Mouse (Mus musculus): ENCODE data around the gene Oprm1. TPM values are rescaled to one million over a fixed set of nuclear protein-coding genes. Genes with fewer than 3 reads are reported as not detected.
A peak's percentile ranks its signal among the peaks of the same experiment; 100 is the strongest.

The Oprm1 gene
- polyA plus RNA-seq, 1 experiment from 2014 or later = not detected

GRCm38 (mm10) chr10:7010543-7010942, 252.2 kb downstream of the Oprm1 start:
- Histone ChIP-seq H3K9ac (replicated peaks; ENCODE audit: low read length) (no peak overlapping the region), H3K27ac (replicated peaks; ENCODE audit: low read depth, low read length) (no peak overlapping the region), H3K9me3 (replicated peaks; ENCODE audit: control insufficient read depth, low read length) (no peaks in the 10 kb centered on the region), H3K27me3 (ENCODE audit: control insufficient read depth, insufficient read depth, low read length) (no peaks in the 10 kb centered on the region), H3K36me3 (replicated peaks; ENCODE audit: control insufficient read depth, insufficient read depth, low read depth, low read length) (no peaks in the 10 kb centered on the region), H3K4me2 (ENCODE audit: low read depth, low read length) (no peak overlapping the region), H3K4me1 (ENCODE audit: control insufficient read depth, insufficient read depth, low read length) (no peaks in the 10 kb centered on the region), H3K4me3 (ENCODE audit: low read depth, low read length) (no peak overlapping the region)
- WGBS = 86% methylated on average over 8 of the region's 8 CpGs
- ATAC-seq (replicated peaks; ENCODE audit: insufficient number of reproducible peaks, low FRiP score, low TSS enrichment, low read depth) (no peak), DNase-seq (ENCODE audit: low spot score) (no peak)

- ATAC-seq (replicated peaks; ENCODE audit: insufficient number of reproducible peaks, low FRiP score, low TSS enrichment, low read depth) = no peak
- no peaks in the 10 kb centered on the region for H3K9me3 ChIP-seq (replicated peaks; ENCODE audit: control insufficient read depth, low read length)
- H3K27ac ChIP-seq (replicated peaks; ENCODE audit: low read depth, low read length) = no peak overlapping the region
- H3K27me3 ChIP-seq (ENCODE audit: control insufficient read depth, insufficient read depth, low read length) = no peaks in the 10 kb centered on the region
- no peak overlapping the region for H3K4me3 ChIP-seq (ENCODE audit: low read depth, low read length)
- no peaks in the 10 kb centered on the region for H3K36me3 ChIP-seq (replicated peaks; ENCODE audit: control insufficient read depth, insufficient read depth, low read depth, low read length)
- H3K9ac ChIP-seq (replicated peaks; ENCODE audit: low read length) = no peak overlapping the region
- DNase-seq (ENCODE audit: low spot score) = no peak
- H3K4me1 ChIP-seq (ENCODE audit: control insufficient read depth, insufficient read depth, low read length) = no peaks in the 10 kb centered on the region
- H3K4me2 ChIP-seq (ENCODE audit: low read depth, low read length) = no peak overlapping the region
- WGBS = 18% methylated on average over 1 of the region's 1 CpGs
Measured at GRCm38 (mm10) chr10:7015199-7015598, 256.9 kb downstream of the Oprm1 start.

GRCm38 (mm10) chr10:7019781-7020386, 261.6 kb downstream of the Oprm1 start:
- 72% methylated on average over 7 of the region's 7 CpGs for WGBS
- DNase-seq (ENCODE audit: low spot score) (no peak), ATAC-seq (replicated peaks; ENCODE audit: insufficient number of reproducible peaks, low FRiP score, low TSS enrichment, low read depth) (no peak)
- Histone ChIP-seq H3K27me3 (ENCODE audit: control insufficient read depth, insufficient read depth, low read length) (no peaks in the 10 kb centered on the region), H3K4me3 (ENCODE audit: low read depth, low read length) (no peak overlapping the region), H3K9ac (replicated peaks; ENCODE audit: low read length) (no peak overlapping the region), H3K36me3 (replicated peaks; ENCODE audit: control insufficient read depth, insufficient read depth, low read depth, low read length) (no peaks in the 10 kb centered on the region), H3K9me3 (replicated peaks; ENCODE audit: control insufficient read depth, low read length) (no peaks in the 10 kb centered on the region), H3K27ac (replicated peaks; ENCODE audit: low read depth, low read length) (no peak overlapping the region), H3K4me2 (ENCODE audit: low read depth, low read length) (no peak overlapping the region), H3K4me1 (ENCODE audit: control insufficient read depth, insufficient read depth, low read length) (no peaks in the 10 kb centered on the region)

GRCm38 (mm10) chr10:7020551-7020950, 262.2 kb downstream of the Oprm1 start:
- H3K4me3 ChIP-seq (ENCODE audit: low read depth, low read length) = no peak overlapping the region

DNA sequence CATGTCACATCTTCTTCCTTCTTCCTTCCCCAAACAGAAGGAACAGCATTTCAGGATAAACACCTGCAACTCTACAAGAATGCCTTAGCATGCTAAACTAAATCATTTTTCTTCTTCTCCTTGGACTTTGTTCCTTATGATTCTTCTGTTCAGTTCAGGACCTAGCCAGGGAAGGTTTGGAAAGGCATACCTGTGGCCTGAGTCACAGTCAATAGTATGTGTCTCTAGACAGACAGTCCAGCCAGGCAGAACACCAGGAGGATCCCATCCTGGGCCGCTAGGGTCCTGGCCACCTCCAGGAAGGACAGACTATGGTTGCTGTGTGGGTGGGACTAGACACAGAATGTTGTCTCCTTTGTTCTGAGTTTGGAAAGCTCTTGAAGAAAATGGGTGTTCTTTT, 266.7 kb downstream of the Oprm1 start:
- ATAC-seq (replicated peaks; ENCODE audit: insufficient number of reproducible peaks, low FRiP score, low TSS enrichment, low read depth) (no peak), DNase-seq (ENCODE audit: low spot score) (no peak)
- H3K36me3 ChIP-seq (replicated peaks; ENCODE audit: control insufficient read depth, insufficient read depth, low read depth, low read length) = no peaks in the 10 kb centered on the region
- no peak overlapping the region for H3K9ac ChIP-seq (replicated peaks; ENCODE audit: low read length)
- H3K4me1 ChIP-seq (ENCODE audit: control insufficient read depth, insufficient read depth, low read length) = no peaks in the 10 kb centered on the region
- no peak overlapping the region for H3K4me2 ChIP-seq (ENCODE audit: low read depth, low read length)
- no peaks in the 10 kb centered on the region for H3K9me3 ChIP-seq (replicated peaks; ENCODE audit: control insufficient read depth, low read length)
- H3K27me3 ChIP-seq (ENCODE audit: control insufficient read depth, insufficient read depth, low read length) = no peaks in the 10 kb centered on the region
- no peak overlapping the region for H3K4me3 ChIP-seq (ENCODE audit: low read depth, low read length)
- H3K27ac ChIP-seq (replicated peaks; ENCODE audit: low read depth, low read length) = no peak overlapping the region
- WGBS = 80% methylated on average over 1 of the region's 1 CpGs

More at GRCm38 (mm10) chr10:7020551-7020950, 262.2 kb downstream of the Oprm1 start:
- no peak overlapping the region for H3K27ac ChIP-seq (replicated peaks; ENCODE audit: low read depth, low read length)
- no peaks in the 10 kb centered on the region for H3K4me1 ChIP-seq (ENCODE audit: control insufficient read depth, insufficient read depth, low read length)
- WGBS = 89% methylated on average over 9 of the region's 9 CpGs
- no peaks in the 10 kb centered on the region for H3K27me3 ChIP-seq (ENCODE audit: control insufficient read depth, insufficient read depth, low read length)
- DNase-seq (ENCODE audit: low spot score) (no peak), ATAC-seq (replicated peaks; ENCODE audit: insufficient number of reproducible peaks, low FRiP score, low TSS enrichment, low read depth) (no peak)
- no peak overlapping the region for H3K9ac ChIP-seq (replicated peaks; ENCODE audit: low read length)
- no peak overlapping the region for H3K4me2 ChIP-seq (ENCODE audit: low read depth, low read length)
- no peaks in the 10 kb centered on the region for H3K9me3 ChIP-seq (replicated peaks; ENCODE audit: control insufficient read depth, low read length)
- no peaks in the 10 kb centered on the region for H3K36me3 ChIP-seq (replicated peaks; ENCODE audit: control insufficient read depth, insufficient read depth, low read depth, low read length)

DNA sequence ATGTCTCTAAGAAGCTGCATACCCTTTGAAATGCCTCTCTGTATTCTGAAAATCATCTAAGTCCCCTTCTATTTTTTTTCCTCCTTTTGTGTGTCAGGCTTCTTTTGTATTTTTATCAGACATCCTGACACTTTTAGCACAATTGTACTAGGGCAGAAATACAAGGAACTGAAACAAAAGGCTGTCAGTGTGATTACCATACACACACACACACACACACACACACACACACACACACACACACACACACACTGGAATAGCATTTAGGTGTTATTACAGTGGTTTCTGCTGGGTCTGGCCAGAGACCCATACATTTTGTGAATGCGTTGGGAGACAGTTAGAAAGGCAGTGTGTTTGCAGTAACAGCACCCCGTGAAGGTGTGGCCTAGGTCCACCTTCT, 275.2 kb downstream of the Oprm1 start:
- ATAC-seq (replicated peaks; ENCODE audit: insufficient number of reproducible peaks, low FRiP score, low TSS enrichment, low read depth) (no peak), DNase-seq (ENCODE audit: low spot score) (no peak)
- H3K4me2 ChIP-seq (ENCODE audit: low read depth, low read length) = no peak overlapping the region
- no peaks in the 10 kb centered on the region for H3K4me1 ChIP-seq (ENCODE audit: control insufficient read depth, insufficient read depth, low read length)
- H3K27me3 ChIP-seq (ENCODE audit: control insufficient read depth, insufficient read depth, low read length) = no peaks in the 10 kb centered on the region
- no peaks in the 10 kb centered on the region for H3K36me3 ChIP-seq (replicated peaks; ENCODE audit: control insufficient read depth, insufficient read depth, low read depth, low read length)
- no peak overlapping the region for H3K4me3 ChIP-seq (ENCODE audit: low read depth, low read length)
- H3K9ac ChIP-seq (replicated peaks; ENCODE audit: low read length) = no peak overlapping the region
- H3K27ac ChIP-seq (replicated peaks; ENCODE audit: low read depth, low read length) = no peak overlapping the region
- no peaks in the 10 kb centered on the region for H3K9me3 ChIP-seq (replicated peaks; ENCODE audit: control insufficient read depth, low read length)
- 84% methylated on average over 2 of the region's 2 CpGs for WGBS

- H3K4me2 ChIP-seq (ENCODE audit: low read depth, low read length) = no peak overlapping the region
- H3K27ac ChIP-seq (replicated peaks; ENCODE audit: low read depth, low read length) = no peak overlapping the region
- WGBS = 74% methylated on average over 12 of the region's 12 CpGs
- DNase-seq (ENCODE audit: low spot score) (peak; percentile 11), ATAC-seq (replicated peaks; ENCODE audit: insufficient number of reproducible peaks, low FRiP score, low TSS enrichment, low read depth) (no peak)
- no peaks in the 10 kb centered on the region for H3K36me3 ChIP-seq (replicated peaks; ENCODE audit: control insufficient read depth, insufficient read depth, low read depth, low read length)
- no peaks in the 10 kb centered on the region for H3K9me3 ChIP-seq (replicated peaks; ENCODE audit: control insufficient read depth, low read length)
- H3K27me3 ChIP-seq (ENCODE audit: control insufficient read depth, insufficient read depth, low read length) = no peaks in the 10 kb centered on the region
- H3K4me1 ChIP-seq (ENCODE audit: control insufficient read depth, insufficient read depth, low read length) = no peaks in the 10 kb centered on the region
- no peak overlapping the region for H3K9ac ChIP-seq (replicated peaks; ENCODE audit: low read length)
- no peak overlapping the region for H3K4me3 ChIP-seq (ENCODE audit: low read depth, low read length)
Measured at GRCm38 (mm10) chr10:7035547-7035946, 277.2 kb downstream of the Oprm1 start.

- no peaks in the 10 kb centered on the region for H3K36me3 ChIP-seq (replicated peaks; ENCODE audit: control insufficient read depth, insufficient read depth, low read depth, low read length)
- DNase-seq (ENCODE audit: low spot score) (no peak), ATAC-seq (replicated peaks; ENCODE audit: insufficient number of reproducible peaks, low FRiP score, low TSS enrichment, low read depth) (no peak)
- no peaks in the 10 kb centered on the region for H3K4me1 ChIP-seq (ENCODE audit: control insufficient read depth, insufficient read depth, low read length)
- no peaks in the 10 kb centered on the region for H3K9me3 ChIP-seq (replicated peaks; ENCODE audit: control insufficient read depth, low read length)
- H3K27ac ChIP-seq (replicated peaks; ENCODE audit: low read depth, low read length) = no peak overlapping the region
- WGBS = 92% methylated on average over 5 of the region's 5 CpGs
- no peak overlapping the region for H3K9ac ChIP-seq (replicated peaks; ENCODE audit: low read length)
- no peak overlapping the region for H3K4me2 ChIP-seq (ENCODE audit: low read depth, low read length)
- no peak overlapping the region for H3K4me3 ChIP-seq (ENCODE audit: low read depth, low read length)
- H3K27me3 ChIP-seq (ENCODE audit: control insufficient read depth, insufficient read depth, low read length) = no peaks in the 10 kb centered on the region
Measured at GRCm38 (mm10) chr10:7037194-7037593, 278.9 kb downstream of the Oprm1 start.

Data from embryonic facial prominence, embryonic 11.5 days (tissue).